In the genomic region with DNA sequence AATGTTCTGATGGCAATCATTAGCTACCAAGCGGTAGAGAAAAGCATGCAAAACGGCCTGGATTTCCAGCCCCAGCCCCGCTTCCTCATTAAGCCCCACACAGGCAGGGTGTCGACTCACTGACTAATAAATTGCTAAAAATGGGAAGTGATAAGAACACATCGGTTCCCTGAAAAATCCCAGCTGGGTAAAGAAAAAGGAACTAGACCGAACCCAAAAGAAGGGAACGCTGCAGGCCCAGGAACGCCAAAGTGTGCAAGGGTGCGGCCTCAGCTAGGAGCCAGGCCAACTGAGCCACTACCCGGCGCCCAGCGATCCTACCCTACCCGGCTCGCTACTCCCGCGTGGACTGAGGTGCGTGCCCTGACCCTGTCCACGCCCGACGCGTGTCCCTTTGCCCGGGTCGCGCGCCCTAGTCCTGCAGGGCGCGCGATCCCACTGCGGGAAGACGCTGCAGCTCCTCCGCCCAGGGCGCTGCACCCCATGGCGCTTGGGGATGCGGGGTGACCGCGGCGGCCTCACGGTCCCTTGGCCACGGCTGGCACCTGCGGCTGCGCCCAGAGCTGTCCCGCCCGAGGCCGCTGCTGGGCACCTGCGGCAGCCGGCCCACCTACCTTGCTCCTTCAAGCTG, we compare ENCODE assay signal across 8 mouse cellular contexts. TPM values are rescaled to one million over a fixed set of nuclear protein-coding genes. Genes with fewer than 3 reads are reported as not detected.
A peak's percentile ranks its signal among the peaks of the same experiment; 100 is the strongest.
DNase-seq lines count a peak whose midpoint lies in the region; ATAC-seq lines count a peak whose summit lies in the region.

No protein-coding gene starts in this region.

- H3K27ac ChIP-seq in heart, embryonic 12.5 days (ENCODE audit: poor library complexity, severe bottlenecking), result no peak overlapping the region

- H3K9me3 ChIP-seq in heart, embryonic 12.5 days (replicated peaks), result no peaks in the 10 kb centered on the region

- no peaks in the 10 kb centered on the region for H3K36me3 ChIP-seq in heart, embryonic 12.5 days

- peaks cover 13% of the 10 kb centered on the region; the same call in 1 of the 2 replicates for H3K4me1 ChIP-seq in heart, embryonic 12.5 days (replicated peaks)

- peak overlapping the region; percentile 98 for H3K4me2 ChIP-seq in heart, embryonic 12.5 days

- H3K4me3 ChIP-seq in heart, embryonic 12.5 days, result peak overlapping the region; percentile 78

- WGBS in heart, embryonic 12.5 days, result 4% methylated on average over 46 of the region's 46 CpGs

- peak overlapping the region; percentile 60 for H3K9ac ChIP-seq in heart, embryonic 12.5 days

- DNase-seq in right cerebral cortex, adult 2 months (ENCODE audit: low spot score in 2 of 2), result peak; percentile 14 to 34
- DNase-seq in right cerebral cortex, adult 18-20 months, result no peak
- peak; percentile 17 for DNase-seq in c-Kit-positive CD71-negative TER-119-negative erythroid progenitor cells, embryonic 14.5 days (ENCODE audit: low read depth)
- DNase-seq in kidney, postnatal 14 days, result peak; percentile 14
- peak; percentile 58 for DNase-seq in testis, postnatal 10 days (ENCODE audit: low spot score)
- no peak for DNase-seq in frontal cortex, postnatal 14 days (ENCODE audit: low spot score in 2 of 2)

- ATAC-seq in heart, embryonic 12.5 days (ENCODE audit: insufficient number of reproducible peaks, low FRiP score), result peak; percentile 22; the same call in 1 of the 2 replicates
- ATAC-seq in megakaryocyte, adult 5-6 weeks (ENCODE audit: poor library complexity, severe bottlenecking), result peak; percentile 81

- peaks cover 53% of the 10 kb centered on the region for H3K27me3 ChIP-seq in heart, embryonic 12.5 days (replicated peaks)

RNA-seq across cellular contexts. Expression of a gene that starts 0.9 kb away (rescaled TPM):
- 0.41 and 0.95 TPM in 2 replicates for polyA plus RNA-seq in heart, embryonic 12.5 days (2016; fragmentation: Nextera tagmentation; extraction: Ambion mirVana)
- 5.9 and 6.4 TPM in 2 replicates for total RNA-seq in megakaryocyte, adult 5-6 weeks (2015)
- total RNA-seq in megakaryocyte, adult 5-6 weeks (2017), result 6.9 and 8.1 TPM in 2 replicates

Comparison
In these comparisons a context has a peak if more than half of its experiments do, and no peak if none do; other contexts are left out.
1. DNase-seq: peak in right cerebral cortex, adult 2 months (2 of 2), c-Kit-positive CD71-negative TER-119-negative erythroid progenitor cells, embryonic 14.5 days (single experiment), kidney, postnatal 14 days (single experiment) and testis, postnatal 10 days (single experiment); none in right cerebral cortex, adult 18-20 months (single experiment) and frontal cortex, postnatal 14 days (0 of 2).